Mouse (Mus musculus) lung, adult 10 weeks (tissue): ENCODE measurements around the gene Mustn1. TPM values are rescaled to one million over a fixed set of nuclear protein-coding genes. Genes with fewer than 3 reads are reported as not detected.

Source experiments
- polyA plus RNA-seq: library from polyadenylated mRNA; stranded (reverse); fragments of 350-450 nt; fragmentation: Illumina TruSeq; extraction: RNeasy Lipid Tissue Mini Kit (QIAGEN cat#74804); gene quantifications from one replicate; pipeline ENCODE4 v1.2.3, GENCODE M21; 2014; ENCODE audit warnings: low read depth, low replicate concordance; ENCODE audit not compliant: insufficient read depth

Mustn1 gene
- polyA plus RNA-seq = 49.9 TPM

GRCm38 (mm10) chr14:30878958-30879571 is at the start of gene Mustn1:
Gene Mustn1, plus strand, starts transcription at chr14:30879200.

GRCm38 (mm10) chr14:30886204-30886603 is 7.2 kb downstream of the Mustn1 start, which contains the start of gene Itih4:
Gene Itih4, plus strand, starts transcription at chr14:30886476.

GRCm38 (mm10) chr14:30923375-30924105 is 44.5 kb downstream of the Mustn1 start, which contains the start of gene Itih3:
Gene Itih3, minus strand, starts transcription at chr14:30923760.

Other genes with a start within 250 kb of the Mustn1 start
- gene Rft1, start 224.8 kb upstream of the Mustn1 start, polyA plus RNA-seq = 8.4 TPM
- 2.6 TPM for gene Sfmbt1, start 164.4 kb upstream of the Mustn1 start, polyA plus RNA-seq
- gene Tmem110, start 53.6 kb upstream of the Mustn1 start, polyA plus RNA-seq = 25.9 TPM
- gene Itih4, start 7.3 kb downstream of the Mustn1 start, polyA plus RNA-seq = 72.1 TPM
- gene Itih3, start 44.6 kb downstream of the Mustn1 start, polyA plus RNA-seq = 0.75 TPM
- 1.0 TPM for gene Itih1, start 64.1 kb downstream of the Mustn1 start, polyA plus RNA-seq
- gene Nek4, start 72.2 kb downstream of the Mustn1 start, polyA plus RNA-seq = 3.6 TPM
- 47.2 TPM for gene Glt8d1, start 122.2 kb downstream of the Mustn1 start, polyA plus RNA-seq
- 296 TPM for gene Spcs1, start 122.5 kb downstream of the Mustn1 start, polyA plus RNA-seq
- gene Pbrm1, start 139.9 kb downstream of the Mustn1 start, polyA plus RNA-seq = 10.1 TPM
- 24.8 TPM for gene Gnl3, start 140.0 kb downstream of the Mustn1 start, polyA plus RNA-seq
- 81.6 TPM for gene Smim4, start 249.8 kb downstream of the Mustn1 start, polyA plus RNA-seq